Mouse (Mus musculus) lung, embryonic 14.5 days (tissue): ENCODE measurements at regions not wholly inside any gene's neighbourhood (a gene's known extent, or its start where the extent isn't known, plus 50 kb on each side); places are given as distances from the start of the nearest gene placed in this dataset.
A peak's percentile ranks its signal among the peaks of the same experiment; 100 is the strongest.

Source experiments
- ATAC-seq: fragments of 200-750 bp; cut with Nextera tagmentation; 2 replicates; pipeline ENCODE4 v1.8.0; 2017; ENCODE audit warnings: mild to moderate bottlenecking, moderate TSS enrichment, moderate library complexity; ENCODE audit not compliant: insufficient read depth
- DNase-seq: peaks from one replicate; pipeline ENCODE4 v3.0.0-alpha.2; 2015
- H3K27ac ChIP-seq: fragments of 300-500 bp; sonication (generic); 2 replicates; pipeline ENCODE4 v1.5.1; 2014; ENCODE audit warnings: low read depth, mild to moderate bottlenecking, moderate library complexity
- H3K27me3 ChIP-seq: fragments of 300-500 bp; sonication (generic); 2 replicates; pipeline ENCODE4 v1.6.1; 2014; ENCODE audit warnings: low read length, control low read depth; ENCODE audit not compliant: insufficient read depth
- H3K36me3 ChIP-seq: fragments of 300-500 bp; sonication (generic); 2 replicates; pipeline ENCODE4 v1.6.1; 2014; ENCODE audit warnings: control low read depth; ENCODE audit not compliant: insufficient read depth
- H3K4me1 ChIP-seq: fragments of 300-500 bp; sonication (generic); 2 replicates; pipeline ENCODE4 v1.6.1; 2014; ENCODE audit warnings: antibody characterized with exemption, control low read depth; ENCODE audit not compliant: insufficient read depth
- H3K4me2 ChIP-seq: fragments of 300-500 bp; sonication (generic); 2 replicates; pipeline ENCODE4 v1.6.1; 2014; ENCODE audit warnings: mild to moderate bottlenecking
- H3K4me3 ChIP-seq: fragments of 300-500 bp; sonication (generic); 2 replicates; pipeline ENCODE4 v1.5.1; 2014; ENCODE audit warnings: low read depth, low read length
- H3K9ac ChIP-seq: fragments of 300-500 bp; sonication (generic); 2 replicates; pipeline ENCODE4 v1.6.1; 2014
- H3K9me3 ChIP-seq: fragments of 300-500 bp; sonication (generic); 2 replicates; pipeline ENCODE4 v1.6.1; 2016; ENCODE audit warnings: low read depth, low read length, control low read depth
- CTCF ChIP-seq: IDR thresholded peaks from 2 replicates; pipeline ENCODE4 v1.5.1; 2016; ENCODE audit warnings: antibody characterized with exemption, low read depth
- WGBS: fragments of 180-500 bp; shearing (Covaris S2); extraction: QIAGEN DNeasy Blood & Tissue Kit; methylation state at CpG from one replicate; pipeline ENCODE4 v1.1.7; 2014; 5-methylcytosine and 5-hydroxymethylcytosine counted together

DNA sequence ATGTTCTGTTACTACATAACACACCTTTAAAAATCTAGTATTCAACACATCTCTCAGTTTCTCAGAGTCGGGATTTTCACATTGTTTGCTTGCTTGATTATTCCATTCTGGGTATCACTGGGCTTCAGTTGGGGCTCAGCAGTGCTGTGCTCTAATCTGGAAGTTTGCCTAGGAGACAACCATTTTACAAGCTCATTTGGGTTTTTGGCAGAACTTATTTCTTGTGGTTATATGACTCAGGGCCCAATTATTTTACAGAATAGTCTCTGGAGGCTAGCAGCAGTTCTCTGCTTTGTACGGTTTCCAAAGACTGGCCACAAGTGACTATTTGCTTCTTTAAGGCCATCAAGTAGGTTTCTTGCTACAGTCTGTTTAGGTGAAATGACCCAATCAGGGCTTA, 565.4 kb downstream of the Nup35 start:
- Histone ChIP-seq H3K4me3 (no peak overlapping the region), H3K27ac (no peak overlapping the region), H3K4me2 (no peak overlapping the region), H3K9me3 (no peaks in the 10 kb centered on the region), H3K36me3 (no peaks in the 10 kb centered on the region), H3K9ac (no peak overlapping the region), H3K4me1 (no peaks in the 10 kb centered on the region), H3K27me3 (no peaks in the 10 kb centered on the region)
- WGBS = 83% methylated on average over 2 of the region's 2 CpGs
- ATAC-seq (no peak), DNase-seq (no peak)
- TF ChIP-seq CTCF = no peak

- no peak for TF ChIP-seq CTCF
- ATAC-seq = no peak
- DNase-seq = peak; percentile 41
- Histone ChIP-seq H3K27me3 (no peaks in the 10 kb centered on the region), H3K4me1 (no peaks in the 10 kb centered on the region), H3K4me3 (no peak overlapping the region), H3K36me3 (no peaks in the 10 kb centered on the region), H3K4me2 (no peak overlapping the region), H3K9me3 (no peaks in the 10 kb centered on the region), H3K27ac (no peak overlapping the region), H3K9ac (no peak overlapping the region)
Observed at GRCm38 (mm10) chr2:81185976-81186375, 568.9 kb downstream of the Nup35 start.

DNA sequence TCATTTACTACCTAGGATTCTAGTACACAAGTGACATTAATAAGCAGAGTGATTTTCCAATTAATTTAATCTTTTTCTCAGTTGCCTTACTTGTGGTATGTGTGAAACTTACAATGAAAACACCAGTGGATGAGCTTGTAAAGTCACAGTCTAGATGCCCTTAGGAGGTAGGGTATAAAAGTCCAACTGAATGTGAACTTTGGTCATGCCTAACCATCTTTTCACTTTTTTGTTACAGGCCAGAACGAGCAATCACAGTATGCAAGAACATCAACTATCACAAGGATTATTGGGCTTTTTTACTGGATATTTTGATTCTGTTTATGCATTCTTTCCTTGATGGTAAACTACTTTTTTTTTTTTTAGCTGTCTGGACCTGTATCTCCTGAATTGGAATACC, 573.8 kb downstream of the Nup35 start:
- no peak overlapping the region for H3K27ac ChIP-seq
- no peak for DNase-seq
- no peaks in the 10 kb centered on the region for H3K9me3 ChIP-seq
- H3K27me3 ChIP-seq = no peaks in the 10 kb centered on the region
- no peak overlapping the region for H3K9ac ChIP-seq
- ATAC-seq = no peak
- no peaks in the 10 kb centered on the region for H3K4me1 ChIP-seq
- 85% methylated on average over 1 of the region's 1 CpGs for WGBS
- H3K36me3 ChIP-seq = no peaks in the 10 kb centered on the region
- no peak overlapping the region for H3K4me2 ChIP-seq
- no peak for TF ChIP-seq CTCF
- H3K4me3 ChIP-seq = no peak overlapping the region

- no peak for TF ChIP-seq CTCF
- ATAC-seq (no peak), DNase-seq (no peak)
- Histone ChIP-seq H3K9me3 (no peaks in the 10 kb centered on the region), H3K9ac (no peak overlapping the region), H3K4me2 (no peak overlapping the region), H3K36me3 (no peaks in the 10 kb centered on the region), H3K4me1 (no peaks in the 10 kb centered on the region), H3K4me3 (no peak overlapping the region), H3K27me3 (no peaks in the 10 kb centered on the region), H3K27ac (no peak overlapping the region)
Observed at GRCm38 (mm10) chr2:81200541-81200940, 583.5 kb downstream of the Nup35 start.
